Mouse (Mus musculus): ENCODE measurements around the gene Eapp.
"Not testable (repeated sequence)": the region's sequence is repeated elsewhere in the genome, so short reads cannot be mapped to it uniquely, and the experiment has no call there.

The Eapp gene

GRCm38 (mm10) chr12:54676709-54677108 lies 19.0 kb downstream of the Eapp start:
- no peak for DNase-seq

DNA sequence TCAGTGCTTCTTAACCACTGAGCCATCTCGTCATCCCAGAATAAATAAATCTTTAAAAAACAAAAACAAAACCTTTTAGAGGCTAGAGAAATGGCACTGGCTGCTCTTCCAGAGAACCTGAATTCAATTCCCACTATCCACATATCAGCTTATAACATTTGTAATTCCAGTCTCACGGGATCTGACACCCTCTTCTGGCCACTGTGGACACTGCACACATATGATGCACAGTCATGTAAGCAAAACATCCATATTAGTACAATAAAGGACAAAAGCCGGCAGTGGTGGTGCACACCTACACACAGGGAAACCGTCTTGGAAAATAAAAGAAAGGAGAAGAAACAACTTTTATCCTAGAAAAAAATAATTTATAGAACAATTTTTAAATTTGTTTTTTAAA lies 20.3 kb downstream of the Eapp start:
- DNase-seq: no peak

GRCm38 (mm10) chr12:54671262-54671661 lies 24.4 kb downstream of the Eapp start:
- DNase-seq: no peak

DNA sequence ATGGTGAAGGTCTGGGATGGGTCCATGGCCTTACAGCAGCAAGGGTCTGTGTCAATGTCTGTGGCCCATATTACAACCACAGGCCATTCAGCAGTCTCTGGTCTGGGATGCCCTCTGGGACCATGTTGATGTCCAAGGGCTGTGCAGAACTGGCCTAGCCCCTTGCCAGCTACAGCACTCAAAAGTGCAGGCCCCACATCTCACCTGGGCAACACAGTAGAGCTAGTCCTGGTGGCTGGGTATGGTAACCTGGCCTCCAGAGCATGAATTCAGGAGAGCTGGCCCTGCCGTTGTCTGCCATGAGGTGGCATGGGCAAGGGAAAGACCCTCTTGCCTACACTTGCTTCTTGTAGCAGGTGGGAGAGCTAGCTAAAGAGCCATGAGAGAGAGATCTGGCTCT lies 27.6 kb downstream of the Eapp start:
- no peak for DNase-seq

DNA sequence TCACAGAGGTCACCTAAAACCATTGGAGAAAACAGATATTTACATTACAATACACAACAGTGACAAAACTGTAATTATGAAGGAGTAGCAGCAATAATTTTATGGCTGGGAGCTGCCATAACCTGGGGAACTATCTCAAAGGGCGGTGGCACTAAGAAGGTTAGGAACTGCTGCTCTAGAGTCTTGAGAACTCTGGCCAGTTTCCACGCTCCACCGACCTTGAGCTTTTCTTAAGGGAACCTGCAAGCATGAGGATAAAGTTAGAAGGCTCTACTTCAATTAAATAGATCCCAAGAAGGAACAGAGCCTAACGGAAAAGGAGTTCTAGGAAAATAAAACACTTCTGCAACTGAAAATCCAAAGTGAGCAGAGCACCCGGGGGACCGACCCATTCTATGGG lies 30.2 kb downstream of the Eapp start:
- DNase-seq: no peak

DNA sequence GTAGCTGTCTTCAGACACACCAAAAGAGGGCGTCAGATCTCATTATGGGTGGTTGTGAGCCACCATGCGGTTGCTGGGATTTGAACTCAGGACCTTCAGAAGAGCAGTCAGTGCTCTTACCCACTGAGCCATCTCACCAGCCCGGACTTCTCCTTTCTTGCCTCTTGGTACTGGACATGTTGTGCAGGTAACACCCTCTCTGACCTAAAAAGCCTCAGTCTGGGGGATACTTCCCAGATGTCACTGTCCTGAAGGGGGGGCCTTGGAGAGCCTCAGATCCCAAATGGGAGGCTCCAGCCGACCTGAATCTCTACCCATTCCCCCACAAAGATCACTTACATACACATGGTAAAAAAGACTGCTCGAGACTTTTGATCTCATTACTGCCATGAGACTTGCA lies 34.2 kb downstream of the Eapp start:
- not testable (repeated sequence) for DNase-seq

- no peak for DNase-seq
Measured at GRCm38 (mm10) chr12:54659901-54660300, 35.8 kb downstream of the Eapp start.

DNA sequence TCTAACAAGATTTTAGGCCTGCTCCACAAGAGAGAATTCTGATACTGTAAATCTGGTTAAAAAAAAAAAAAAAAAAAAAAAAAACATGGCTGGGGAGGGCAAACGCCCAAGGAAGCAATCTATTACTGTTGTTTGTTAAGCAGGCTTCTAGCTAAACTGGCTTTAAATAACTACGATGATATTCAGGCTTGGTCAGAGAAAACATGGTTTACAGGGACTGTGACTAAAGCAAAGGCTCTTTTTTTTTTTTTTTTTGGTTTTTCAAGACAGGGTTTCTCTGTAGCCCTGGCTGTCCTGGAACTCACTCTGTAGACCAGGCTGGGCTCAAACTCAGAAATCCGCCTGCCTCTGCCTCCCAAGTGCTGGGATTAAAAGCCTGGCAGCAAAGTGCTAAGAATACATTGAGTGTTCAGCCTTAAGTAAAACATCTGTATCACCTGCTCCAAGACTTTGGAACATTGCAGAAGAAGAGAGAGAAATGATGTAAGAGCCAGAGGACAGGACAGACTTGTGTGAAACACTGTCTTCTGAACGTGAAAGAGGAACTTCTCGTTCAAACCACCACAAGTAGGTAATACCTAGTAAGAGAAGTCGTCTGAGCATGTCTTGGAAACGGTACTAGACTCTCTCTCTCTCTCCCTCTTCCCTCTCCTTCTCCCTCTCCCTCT lies 37.1 kb downstream of the Eapp start:
- DNase-seq: no peak

- no peak for DNase-seq
Measured at GRCm38 (mm10) chr12:54657951-54658350, 37.7 kb downstream of the Eapp start.

DNA sequence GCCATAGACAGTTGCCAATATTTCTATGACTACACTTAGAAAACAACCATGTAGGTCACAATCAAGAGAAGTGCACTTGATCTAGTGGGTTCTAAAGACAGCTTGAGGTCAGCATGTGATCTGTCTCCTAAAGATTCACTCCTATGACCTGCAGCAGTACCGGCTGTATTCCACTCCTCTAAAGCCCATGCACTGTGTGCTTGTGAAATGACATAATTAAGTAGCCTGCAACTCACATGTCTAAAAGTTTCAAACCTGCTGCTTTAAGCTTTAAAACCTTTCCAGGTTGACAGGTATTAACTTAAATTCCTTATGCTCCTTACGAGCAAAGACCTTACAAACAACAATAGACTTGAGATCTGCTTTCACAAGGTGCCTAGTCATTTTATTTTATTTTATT lies 38.5 kb downstream of the Eapp start:
- DNase-seq: no peak

GRCm38 (mm10) chr12:54656396-54657171 lies 39.1 kb downstream of the Eapp start, which contains the start of gene Sptssa:
Sptssa (minus strand) TSS chr12:54656573.
- peak; percentile 91 for DNase-seq

- no peak for DNase-seq
Measured at GRCm38 (mm10) chr12:54656039-54656395, 39.7 kb downstream of the Eapp start.

DNA sequence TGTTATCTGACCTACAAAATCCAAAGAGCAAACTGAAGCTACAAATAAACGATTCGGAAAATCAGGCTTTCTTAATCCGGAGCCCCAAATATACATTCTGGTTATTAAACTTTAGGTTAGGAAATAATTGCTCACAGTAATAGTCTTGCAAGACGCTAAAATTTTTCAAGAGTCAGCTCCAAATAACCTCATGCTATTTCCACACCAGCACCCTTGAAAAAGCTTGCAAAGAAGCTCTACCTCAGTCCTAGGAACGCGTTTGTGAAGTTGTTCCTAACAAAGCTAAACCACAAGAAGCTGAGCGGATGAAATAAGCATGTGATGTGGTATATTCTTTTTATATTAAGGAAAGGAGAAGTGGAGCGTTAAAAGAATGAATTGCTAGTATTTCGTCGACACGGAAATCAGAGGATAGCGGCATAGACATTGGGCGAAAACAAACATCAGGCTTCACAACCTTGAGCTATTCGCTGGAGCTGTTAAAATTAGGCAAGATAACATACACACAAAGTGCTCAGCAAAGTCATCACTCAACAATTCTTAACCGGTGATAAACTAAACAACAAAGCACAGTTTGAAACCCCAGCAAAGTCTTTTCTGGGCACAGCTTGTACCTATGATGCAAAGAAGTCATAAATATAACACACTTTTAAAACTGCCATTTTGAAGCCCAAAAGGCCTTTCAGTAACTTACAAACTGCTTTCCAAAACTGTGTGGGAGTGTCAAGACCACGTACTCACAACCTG lies 40.2 kb downstream of the Eapp start:
- no peak for DNase-seq

DNA sequence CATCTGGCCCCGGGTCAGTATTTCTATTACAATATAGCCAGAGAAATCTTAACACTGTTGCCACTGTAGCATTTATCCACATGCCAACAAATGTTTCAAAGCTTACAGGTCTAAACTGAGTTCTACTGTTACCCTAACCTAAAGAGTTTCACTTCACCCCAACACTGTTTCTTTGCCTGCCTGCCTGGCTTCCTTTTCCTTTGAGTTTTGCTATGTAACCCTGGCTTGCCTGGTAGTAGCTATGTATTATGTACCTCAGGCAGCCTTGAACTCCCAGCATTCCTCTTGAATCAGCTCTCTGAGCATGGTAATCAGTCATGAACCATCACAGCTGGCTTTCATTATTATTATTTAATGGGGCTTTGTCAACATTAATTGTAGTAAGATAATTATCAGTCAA lies 41.0 kb downstream of the Eapp start:
- no peak for DNase-seq

- no peak for DNase-seq
Measured at GRCm38 (mm10) chr12:54654141-54654540, 41.6 kb downstream of the Eapp start.

GRCm38 (mm10) chr12:54652346-54652745 lies 43.4 kb downstream of the Eapp start:
- DNase-seq: no peak

GRCm38 (mm10) chr12:54651820-54652219 lies 43.9 kb downstream of the Eapp start:
- no peak for DNase-seq

GRCm38 (mm10) chr12:54651158-54651557 lies 44.5 kb downstream of the Eapp start:
- DNase-seq: no peak

GRCm38 (mm10) chr12:54644947-54645346 lies 50.8 kb downstream of the Eapp start:
- DNase-seq: no peak

GRCm38 (mm10) chr12:54643320-54643892 lies 52.3 kb downstream of the Eapp start:
- DNase-seq: no peak

GRCm38 (mm10) chr12:54641374-54641773 lies 54.3 kb downstream of the Eapp start:
- DNase-seq: no peak

GRCm38 (mm10) chr12:54640259-54640658 lies 55.4 kb downstream of the Eapp start:
- DNase-seq: no peak

DNA sequence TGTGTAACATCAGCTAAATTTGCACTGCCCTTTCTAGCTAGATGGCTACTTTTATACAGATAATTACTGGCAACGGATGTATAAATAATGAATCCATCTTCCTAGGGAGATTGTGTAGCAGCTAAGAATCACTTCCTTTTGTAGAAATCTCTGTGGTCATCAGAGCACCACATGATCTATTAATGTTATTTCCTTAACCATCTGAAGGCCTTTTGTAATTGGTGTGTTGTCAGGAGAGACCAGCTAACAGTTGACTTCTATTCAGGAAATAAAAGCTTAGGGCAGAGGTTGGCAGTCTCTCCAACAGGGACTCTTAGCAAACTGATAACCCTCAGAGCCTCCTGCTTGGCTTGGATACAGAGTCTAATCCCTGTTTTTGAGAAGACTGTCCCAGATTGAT lies 58.7 kb downstream of the Eapp start:
- DNase-seq: no peak
